Mouse (Mus musculus): ENCODE data around the gene Gfra4.

GRCm38 (mm10) chr2:131058672-131059071, 15.8 kb upstream of the Gfra4 start:
- TF ChIP-seq POLR2A (IDR thresholded peaks at IDR 0.05; ENCODE audit: borderline replicate concordance, low read depth, low read length): no peak
- no peak for TF ChIP-seq CTCF (IDR thresholded peaks at IDR 0.05; ENCODE audit: low read depth, low read length)

Measured in bone marrow macrophage, adult 2 months (primary cell).